13 mouse cellular contexts compared by ENCODE assay signal in genomic region chr15:82231591-82232378, GRCm38 (mm10). TPM values are rescaled to one million over a fixed set of nuclear protein-coding genes. Genes with fewer than 3 reads are reported as not detected.
DNase-seq lines count a peak whose midpoint lies in the region; ATAC-seq and TF ChIP-seq lines count a peak whose summit lies in the region.
"Had no signal": no experiment of that assay in that cellular context is flagged by ENCODE, and none has a peak within 500 bp of the region (broad histone marks: within the 10 kb centered on the region; RNA-seq: fewer than 3 reads in every experiment).

No protein-coding gene starts in this region.

- DNase-seq in layer of hippocampus, adult 2 months (ENCODE audit: low spot score in 2 of 2): peak in 1 of 2 experiments; percentile 55
- no peak for DNase-seq in layer of hippocampus, postnatal 25 days (ENCODE audit: extremely low spot score in 1 of 2, low spot score in 1 of 2)
- peak; percentile 32 for DNase-seq in MEL (ENCODE audit: low read depth, low spot score)
- peak; percentile 81 for DNase-seq in brain, embryonic 14.5 days (ENCODE audit: low read depth)
- peak; percentile 83 for DNase-seq in gastrocnemius, adult 2 months
- DNase-seq in thymus, postnatal 4 days: no peak
- DNase-seq: kidney, adult 8-10 months; thymus, postnatal 14 days had no signal

- no peak for TF ChIP-seq POLR2A in MEL (IDR thresholded peaks at IDR 0.05; ENCODE audit: control insufficient read depth in 1 of 2, insufficient read depth in 1 of 2, low read depth in 1 of 2, low read length in 2 of 2, poor library complexity in 1 of 2)
- no peak for TF ChIP-seq POLR2A in brain, embryonic 14.5 days (IDR thresholded peaks at IDR 0.05; ENCODE audit: borderline replicate concordance, extremely low read depth, insufficient read depth, insufficient read length, poor library complexity, severe bottlenecking)

- intact Hi-C loops in gastrocnemius, adult 2 months (cut with DNase I): no loop called here

- no peaks in the 10 kb centered on the region for H3K79me2 ChIP-seq in MEL (ENCODE audit: control insufficient read depth, insufficient read depth, low read length, poor library complexity)

- H3K27ac ChIP-seq in layer of hippocampus, adult 2 months: no peak overlapping the region
- H3K27ac ChIP-seq in MEL (ENCODE audit: control insufficient read depth, low read depth, low read length): no peak overlapping the region
- H3K27ac ChIP-seq in gastrocnemius, adult 2 months: no peak overlapping the region
- H3K27ac ChIP-seq: embryonic facial prominence, embryonic 15.5 days; heart, embryonic 13.5 days; limb, embryonic 13.5 days had no signal

- no peak overlapping the region for H3K4me3 ChIP-seq in layer of hippocampus, adult 2 months
- H3K4me3 ChIP-seq in MEL (ENCODE audit: control insufficient read depth in 1 of 2, insufficient read depth in 1 of 2, low read depth in 2 of 2, low read length in 2 of 2): no peak overlapping the region
- no peak overlapping the region for H3K4me3 ChIP-seq in gastrocnemius, adult 2 months
- H3K4me3 ChIP-seq: embryonic facial prominence, embryonic 15.5 days; heart, embryonic 13.5 days; limb, embryonic 13.5 days had no signal

- TF ChIP-seq EP300 in MEL (IDR thresholded peaks at IDR 0.05; ENCODE audit: low read depth in 1 of 2, low read length in 2 of 2): no peak

- H3K27me3 ChIP-seq in MEL (ENCODE audit: control insufficient read depth in 1 of 2, insufficient read depth in 2 of 2, low read length in 2 of 2): no peaks in the 10 kb centered on the region
- H3K27me3 ChIP-seq: embryonic facial prominence, embryonic 15.5 days had no signal

- no peak for TF ChIP-seq RAD21 in MEL (IDR thresholded peaks at IDR 0.05; ENCODE audit: low read depth, low read length)

- peak; percentile 22; the same call in 1 of the 2 replicates for TF ChIP-seq CTCF in layer of hippocampus, adult 2 months (conservative IDR thresholded peaks at IDR 0.05)
- no peak for TF ChIP-seq CTCF in MEL (IDR thresholded peaks at IDR 0.05 in 2 of 3, conservative IDR thresholded peaks at IDR 0.05 in 1 of 3; ENCODE audit: control insufficient read depth in 1 of 3, insufficient read depth in 1 of 3, low read depth in 2 of 3, low read length in 3 of 3, poor library complexity in 1 of 3, severe bottlenecking in 1 of 3)
- no peak for TF ChIP-seq CTCF in brain, embryonic 14.5 days (IDR thresholded peaks at IDR 0.05; ENCODE audit: borderline replicate concordance, extremely low read depth, insufficient read depth, insufficient read length)
- TF ChIP-seq CTCF in gastrocnemius, adult 2 months (IDR thresholded peaks at IDR 0.05): no peak

- no peak for ATAC-seq in megakaryocyte, adult 5-6 weeks (ENCODE audit: poor library complexity, severe bottlenecking)

- 0 out of 4 replicates have a peak, but pooled peaks cover 0 to 2% of the 10 kb centered on the region in 2 experiments for H3K36me3 ChIP-seq in MEL (ENCODE audit: control insufficient read depth in 1 of 2, insufficient read depth in 2 of 2, low read length in 2 of 2)

- H3K4me1 ChIP-seq in MEL (ENCODE audit: control insufficient read depth in 1 of 2, insufficient read depth in 2 of 2, low read length in 2 of 2): peaks cover 0 to 12% of the 10 kb centered on the region in 2 experiments; a peak in 2 of 4 replicates
- H3K4me1 ChIP-seq: limb, embryonic 13.5 days had no signal

- H3K9ac ChIP-seq in MEL (ENCODE audit: control insufficient read depth, low read depth, low read length, poor library complexity, severe bottlenecking): no peak overlapping the region
- H3K9ac ChIP-seq: embryonic facial prominence, embryonic 15.5 days; heart, embryonic 13.5 days; limb, embryonic 13.5 days had no signal

- H3K9me3 ChIP-seq in MEL (replicated peaks; ENCODE audit: insufficient read depth, low read length): no peaks in the 10 kb centered on the region
- H3K9me3 ChIP-seq: embryonic facial prominence, embryonic 15.5 days; heart, embryonic 13.5 days; limb, embryonic 13.5 days had no signal

TF ChIP-seq in MEL, 35 proteins besides CTCF, POLR2A, EP300 and RAD21:
- no peak for TF ChIP-seq MAFK (IDR thresholded peaks at IDR 0.05; ENCODE audit: borderline replicate concordance, low read depth, low read length)
- no peak for TF ChIP-seq ETS1 (IDR thresholded peaks at IDR 0.05; ENCODE audit: low read depth, low read length)
- no peak for TF ChIP-seq USF1 (IDR thresholded peaks at IDR 0.05; ENCODE audit: low read depth, low read length)
- TF ChIP-seq RCOR1 (IDR thresholded peaks at IDR 0.05; ENCODE audit: low read depth, low read length): no peak
- TF ChIP-seq MEF2A (IDR thresholded peaks at IDR 0.05; ENCODE audit: extremely low read depth, insufficient replicate concordance, low read depth, low read length, poor library complexity, severe bottlenecking): no peak
- TF ChIP-seq CHD2 (IDR thresholded peaks at IDR 0.05; ENCODE audit: low read length): no peak
- no peak for TF ChIP-seq HCFC1 (IDR thresholded peaks at IDR 0.05; ENCODE audit: low read depth, low read length)
- no peak for TF ChIP-seq TAL1 (IDR thresholded peaks at IDR 0.05; ENCODE audit: low read length)
- no peak for TF ChIP-seq UBTF (IDR thresholded peaks at IDR 0.05; ENCODE audit: borderline replicate concordance, insufficient read depth, low read depth, low read length)
- no peak for TF ChIP-seq E2F4 (IDR thresholded peaks at IDR 0.05; ENCODE audit: borderline replicate concordance, low read depth, low read length)
- no peak for TF ChIP-seq CHD1 (IDR thresholded peaks at IDR 0.05; ENCODE audit: low read depth, low read length)
- no peak for TF ChIP-seq ZC3H11A (IDR thresholded peaks at IDR 0.05; ENCODE audit: low read depth, low read length)
- TF ChIP-seq POLR2AphosphoS2 (IDR thresholded peaks at IDR 0.05; ENCODE audit: low read length): no peak
- TF ChIP-seq GABPA (IDR thresholded peaks at IDR 0.05; ENCODE audit: low read depth, low read length): no peak
- TF ChIP-seq MAZ (IDR thresholded peaks at IDR 0.05; ENCODE audit: low read depth, low read length): no peak
- no peak for TF ChIP-seq TBP (IDR thresholded peaks at IDR 0.05; ENCODE audit: low read depth, low read length)
- TF ChIP-seq GATA1 (IDR thresholded peaks at IDR 0.05; ENCODE audit: low read depth, low read length): no peak
- TF ChIP-seq ZKSCAN1 (IDR thresholded peaks at IDR 0.05; ENCODE audit: low read depth, low read length): no peak
- TF ChIP-seq MYB (IDR thresholded peaks at IDR 0.05; ENCODE audit: low read depth, low read length): no peak
TF ChIP-seq in MEL: peak in this region for 0.

RNA-seq across cellular contexts. Expression of gene Tnfrsf13c, which starts 7.6 kb away (rescaled TPM):
- under 1 TPM; 0.54 to 0.79 TPM for total RNA-seq in layer of hippocampus, adult 2 months (2021)
- under 1 TPM in 1 of 2 experiments, not detected in 1; 0.22 TPM for total RNA-seq in layer of hippocampus, postnatal 25 days (2021)
- 1.5 TPM in 2 replicates for total RNA-seq in MEL (2012; rRNA removed)
- polyA plus RNA-seq in MEL (2012; ENCODE audit: insufficient read depth in 1 of 2, insufficient read length in 2 of 2, low read depth in 1 of 2, low replicate concordance in 2 of 2, missing spikeins in 1 of 2): under 1 TPM in 1 of 2 experiments, not detected in 1; 0.63 TPM
- polyA plus RNA-seq in brain, embryonic 14.5 days (2012; rRNA removed): 0.26 and 0.30 TPM in 2 replicates
- total RNA-seq in gastrocnemius, adult 2 months (2021): not detected
- total RNA-seq in megakaryocyte, adult 5-6 weeks (2015): 1.8 and 2.7 TPM in 2 replicates
- total RNA-seq in megakaryocyte, adult 5-6 weeks (2017): 1.0 and 1.5 TPM in 2 replicates

RNA-seq across cellular contexts. Expression of gene Cenpm, which starts 12.8 kb away (rescaled TPM):
- total RNA-seq in layer of hippocampus, adult 2 months (2021): 1 to 10 TPM; 2.5 TPM
- 1 to 10 TPM; 2.2 to 2.4 TPM for total RNA-seq in layer of hippocampus, postnatal 25 days (2021)
- total RNA-seq in MEL (2012; rRNA removed): 23.5 and 23.7 TPM in 2 replicates
- 10 to 100 TPM in 1 of 2 experiments, not detected in 1; 56.3 TPM for polyA plus RNA-seq in MEL (2012; ENCODE audit: insufficient read depth in 1 of 2, insufficient read length in 2 of 2, low read depth in 1 of 2, low replicate concordance in 2 of 2, missing spikeins in 1 of 2)
- 16.5 and 26.2 TPM in 2 replicates for polyA plus RNA-seq in brain, embryonic 14.5 days (2012; rRNA removed)
- total RNA-seq in gastrocnemius, adult 2 months (2021): not detected
- 20.3 and 32.9 TPM in 2 replicates for total RNA-seq in megakaryocyte, adult 5-6 weeks (2015)
- 10.0 and 19.5 TPM in 2 replicates for total RNA-seq in megakaryocyte, adult 5-6 weeks (2017)

RNA-seq across cellular contexts. Expression of gene Shisa8, which starts 19.2 kb away (rescaled TPM):
- total RNA-seq in layer of hippocampus, adult 2 months (2021): 1 to 10 TPM in 1 of 2 experiments, under 1 TPM in 1; 0.95 to 1.2 TPM
- 1 to 10 TPM; 1.4 to 1.9 TPM for total RNA-seq in layer of hippocampus, postnatal 25 days (2021)
- total RNA-seq in MEL (2012; rRNA removed): not detected in 2 replicates
- polyA plus RNA-seq in MEL (2012; ENCODE audit: insufficient read depth in 1 of 2, insufficient read length in 2 of 2, low read depth in 1 of 2, low replicate concordance in 2 of 2, missing spikeins in 1 of 2): under 1 TPM in 1 of 2 experiments, not detected in 1; 0.10 TPM
- 1.8 and 3.2 TPM in 2 replicates for polyA plus RNA-seq in brain, embryonic 14.5 days (2012; rRNA removed)
- not detected for total RNA-seq in gastrocnemius, adult 2 months (2021)
- total RNA-seq in megakaryocyte, adult 5-6 weeks (2015): 0.14 TPM in 1 of 2 replicates, not detected in the other
- not detected in 2 replicates for total RNA-seq in megakaryocyte, adult 5-6 weeks (2017)
- total RNA-seq: megakaryocyte-erythroid progenitor cell, adult 5-6 weeks had no signal

RNA-seq across cellular contexts. Expression of gene 1500009C09Rik, which starts 20.4 kb away (rescaled TPM):
- total RNA-seq in layer of hippocampus, adult 2 months (2021): 100 to 1,000 TPM; 105 to 108 TPM
- total RNA-seq in layer of hippocampus, postnatal 25 days (2021): 100 to 1,000 TPM in 1 of 2 experiments, 10 to 100 TPM in 1; 98.3 to 111 TPM
- total RNA-seq in MEL (2012; rRNA removed): not detected in 2 replicates
- not detected for polyA plus RNA-seq in MEL (2012; ENCODE audit: insufficient read depth in 1 of 2, insufficient read length in 2 of 2, low read depth in 1 of 2, low replicate concordance in 2 of 2, missing spikeins in 1 of 2)
- 67.2 and 71.3 TPM in 2 replicates for polyA plus RNA-seq in brain, embryonic 14.5 days (2012; rRNA removed)
- not detected for total RNA-seq in gastrocnemius, adult 2 months (2021)
- not detected in 2 replicates for total RNA-seq in megakaryocyte, adult 5-6 weeks (2015)
- not detected in 2 replicates for total RNA-seq in megakaryocyte, adult 5-6 weeks (2017)
- total RNA-seq: megakaryocyte-erythroid progenitor cell, adult 5-6 weeks had no signal
- polyA plus RNA-seq: embryonic facial prominence, embryonic 15.5 days; heart, embryonic 13.5 days; limb, embryonic 13.5 days had no signal

RNA-seq across cellular contexts. Expression of gene Sept3, which starts 42.9 kb away (rescaled TPM):
- 100 to 1,000 TPM; 652 to 661 TPM for total RNA-seq in layer of hippocampus, adult 2 months (2021)
- 100 to 1,000 TPM; 617 to 679 TPM for total RNA-seq in layer of hippocampus, postnatal 25 days (2021)
- total RNA-seq in MEL (2012; rRNA removed): not detected in 2 replicates
- not detected for polyA plus RNA-seq in MEL (2012; ENCODE audit: insufficient read depth in 1 of 2, insufficient read length in 2 of 2, low read depth in 1 of 2, low replicate concordance in 2 of 2, missing spikeins in 1 of 2)
- 426 and 484 TPM in 2 replicates for polyA plus RNA-seq in brain, embryonic 14.5 days (2012; rRNA removed)
- under 1 TPM; 0.41 to 0.45 TPM for total RNA-seq in gastrocnemius, adult 2 months (2021)
- 0.11 TPM in 1 of 2 replicates, not detected in the other for total RNA-seq in megakaryocyte, adult 5-6 weeks (2015)
- total RNA-seq in megakaryocyte, adult 5-6 weeks (2017): 0.08 TPM in 1 of 2 replicates, not detected in the other

Comparison
In these comparisons a context has a peak if more than half of its experiments do, and no peak if none do; other contexts are left out.
1. DNase-seq: peak in MEL (single experiment), brain, embryonic 14.5 days (single experiment) and gastrocnemius, adult 2 months (single experiment); none in layer of hippocampus, postnatal 25 days (0 of 2) and thymus, postnatal 4 days (single experiment).